Mouse (Mus musculus) cortical plate, adult 2 months (tissue): Measurements from ENCODE around the gene Tnr.

ENCODE experiments used
- CTCF ChIP-seq: fragments of 200-500 bp; IDR thresholded peaks from 2 replicates; pipeline ENCODE4 v1.5.1; 2011; ENCODE audit warnings: mild to moderate bottlenecking, control low read depth, low read length; ENCODE audit not compliant: insufficient read depth; ENCODE audit errors: extremely low read depth
- POLR2A ChIP-seq: fragments of 200-500 bp; IDR thresholded peaks from 2 replicates; pipeline ENCODE4 v1.6.1; 2011; ENCODE audit warnings: mild to moderate bottlenecking, low read length, control low read depth; ENCODE audit not compliant: insufficient read depth; ENCODE audit errors: extremely low read depth

- no peak for TF ChIP-seq CTCF
- TF ChIP-seq POLR2A: no peak
These were observed 356.3 kb downstream of the Tnr start for GRCm38 (mm10) chr1:159879866-159880265.
